Mouse (Mus musculus): ENCODE measurements at regions not wholly inside any gene's neighbourhood (a gene's known extent, or its start where the extent isn't known, plus 50 kb on each side); places are given as distances from the start of the nearest gene placed in this dataset.

GRCm38 (mm10) chr2:33941316-33941715 lies 53.6 kb upstream of the Mvb12b start:
- no peak for DNase-seq (ENCODE audit: low read depth, low spot score)

- peak; percentile 50 for DNase-seq (ENCODE audit: low read depth, low spot score)
Observed at GRCm38 (mm10) chr2:33939836-33940235, 52.1 kb upstream of the Mvb12b start.
